Mouse (Mus musculus) spleen, embryonic (tissue): ENCODE results near the gene Rnf113a1.
"Not testable (repeated sequence)": the region's sequence is repeated elsewhere in the genome, so short reads cannot be mapped to it uniquely, and the experiment has no call there.

Experiments
- CTCF ChIA-PET: fragments of 350-600 bp; sonication (Branson Sonifier 250); formaldehyde crosslinking; loops from one replicate; lab custom pipeline; 2022; lab: Charles Lee

Gene Rnf113a1

GRCm38 (mm10) chrX:37191105-37191743, at the start of gene Rnf113a1, which contains the start of gene Ndufa1:
Gene Rnf113a1 (plus strand): TSS chrX:37191245.
Gene Ndufa1 (minus strand): TSS chrX:37191163.
- CTCF ChIA-PET = interaction anchor here (0.6 kb wide), 1 partner anchor 286 kb away, joined by 3 read pairs; no protein-coding TSS in a partner anchor

- CTCF ChIA-PET = no interaction called here
Observed at GRCm38 (mm10) chrX:37141732-37142131, 49.3 kb upstream of the Rnf113a1 start.

GRCm38 (mm10) chrX:37144498-37144897, 46.5 kb upstream of the Rnf113a1 start:
- CTCF ChIA-PET = interaction anchor here (0.6 kb wide), 1 partner anchor 12 kb away, joined by 5 read pairs; no protein-coding TSS in a partner anchor

- CTCF ChIA-PET = interaction anchor here (0.6 kb wide), 1 partner anchor 12 kb away, joined by 5 read pairs; no protein-coding TSS in a partner anchor
Observed at GRCm38 (mm10) chrX:37144954-37145353, 46.1 kb upstream of the Rnf113a1 start.

- CTCF ChIA-PET = no interaction called here
Observed at GRCm38 (mm10) chrX:37157839-37158238, 33.2 kb upstream of the Rnf113a1 start.

- CTCF ChIA-PET = no interaction called here
Observed at GRCm38 (mm10) chrX:37161169-37161568, 29.9 kb upstream of the Rnf113a1 start.

GRCm38 (mm10) chrX:37163115-37163514, 27.9 kb upstream of the Rnf113a1 start:
- CTCF ChIA-PET = no interaction called here

- CTCF ChIA-PET = no interaction called here
Observed at GRCm38 (mm10) chrX:37167085-37167484, 24.0 kb upstream of the Rnf113a1 start.

- CTCF ChIA-PET = no interaction called here
Observed at GRCm38 (mm10) chrX:37168742-37169141, 22.3 kb upstream of the Rnf113a1 start, which contains the start of gene Akap14. Gene Akap14 (minus strand): TSS chrX:37168842.

GRCm38 (mm10) chrX:37184401-37184800, 6.6 kb upstream of the Rnf113a1 start:
- CTCF ChIA-PET = not testable (repeated sequence)

- CTCF ChIA-PET = interaction anchor here (0.6 kb wide), 1 partner anchor 286 kb away, joined by 3 read pairs; no protein-coding TSS in a partner anchor
Observed at GRCm38 (mm10) chrX:37190755-37191104, 315 bp upstream of the Rnf113a1 start.

- CTCF ChIA-PET = no interaction called here
Observed at GRCm38 (mm10) chrX:37191744-37192379, 817 bp downstream of the Rnf113a1 start.

- CTCF ChIA-PET = no interaction called here
Observed at GRCm38 (mm10) chrX:37198676-37199075, 7.6 kb downstream of the Rnf113a1 start.

GRCm38 (mm10) chrX:37210941-37211340, 19.9 kb downstream of the Rnf113a1 start, which contains the start of gene Gm9:
Gene Gm9 (minus strand): TSS chrX:37211041.
- CTCF ChIA-PET = no interaction called here

- CTCF ChIA-PET = not testable (repeated sequence)
Observed at GRCm38 (mm10) chrX:37222158-37222557, 31.1 kb downstream of the Rnf113a1 start, which contains the start of gene Rhox1. Gene Rhox1 (minus strand): TSS chrX:37222258.
